Mouse (Mus musculus) CD4-positive naive resting alpha-beta T cell, adult 57 days (primary cell): Measurements from ENCODE around the gene Olfr1136. TPM values are rescaled to one million over a fixed set of nuclear protein-coding genes. Genes with fewer than 3 reads are reported as not detected.

Experiments
- total RNA-seq: library from RNA; stranded (reverse); gene quantifications from one replicate; pipeline ENCODE4 v1.2.4, GENCODE M21; 2023

Gene Olfr1136
- not detected for total RNA-seq

GRCm38 (mm10) chr2:87693847-87694246 lies at the start of gene Olfr1136:
Gene Olfr1136 (minus strand): TSS chr2:87693947.

GRCm38 (mm10) chr2:87743452-87743851 lies 49.7 kb upstream of the Olfr1136 start, which contains the start of gene Olfr1140:
Gene Olfr1140 (plus strand): TSS chr2:87743752.

GRCm38 (mm10) chr2:87739878-87740277 lies 46.1 kb upstream of the Olfr1136 start, which contains the start of gene Olfr1138:
Gene Olfr1138 (minus strand): TSS chr2:87739978.

GRCm38 (mm10) chr2:87713079-87713478 lies 19.3 kb upstream of the Olfr1136 start, which contains the start of gene Olfr1137:
Gene Olfr1137 (minus strand): TSS chr2:87713179.

GRCm38 (mm10) chr2:87673564-87673963 lies 20.2 kb downstream of the Olfr1136 start, which contains the start of gene Olfr1135:
Gene Olfr1135 (minus strand): TSS chr2:87673664.

GRCm38 (mm10) chr2:87658360-87658759 lies 35.4 kb downstream of the Olfr1136 start, which contains the start of gene Olfr1134:
Gene Olfr1134 (minus strand): TSS chr2:87658460.

GRCm38 (mm10) chr2:87647274-87647673 lies 46.5 kb downstream of the Olfr1136 start, which contains the start of gene Olfr1133:
Gene Olfr1133 (minus strand): TSS chr2:87647374.

Other genes starting within 250 kb of the Olfr1136 start
- gene Olfr1126, start 240.0 kb downstream of the Olfr1136 start, total RNA-seq, result not detected
- not detected for gene Pramel7, start 196.9 kb downstream of the Olfr1136 start, total RNA-seq
- not detected for gene Pramel6, start 187.4 kb downstream of the Olfr1136 start, total RNA-seq
- gene Olfr153, start 162.2 kb downstream of the Olfr1136 start, total RNA-seq, result not detected
- not detected for gene Olfr1128, start 148.4 kb downstream of the Olfr1136 start, total RNA-seq
- gene Olfr1129, start 120.0 kb downstream of the Olfr1136 start, total RNA-seq, result not detected
- not detected for gene Olfr1130, start 87.7 kb downstream of the Olfr1136 start, total RNA-seq
- gene Olfr1131, start 66.8 kb downstream of the Olfr1136 start, total RNA-seq, result not detected
- gene Olfr1132, start 56.4 kb downstream of the Olfr1136 start, total RNA-seq, result not detected
- not detected for gene Olfr1133, start 46.6 kb downstream of the Olfr1136 start, total RNA-seq
- gene Olfr1134, start 35.5 kb downstream of the Olfr1136 start, total RNA-seq, result not detected
- gene Olfr1135, start 20.3 kb downstream of the Olfr1136 start, total RNA-seq, result not detected
- gene Olfr1137, start 19.2 kb upstream of the Olfr1136 start, total RNA-seq, result not detected
- not detected for gene Olfr1138, start 46.0 kb upstream of the Olfr1136 start, total RNA-seq
- not detected for gene Olfr1140, start 49.8 kb upstream of the Olfr1136 start, total RNA-seq
- gene Olfr1141, start 60.0 kb upstream of the Olfr1136 start, total RNA-seq, result not detected
- not detected for gene Olfr152, start 85.5 kb upstream of the Olfr1136 start, total RNA-seq
- gene Olfr1143, start 106.6 kb upstream of the Olfr1136 start, total RNA-seq, result not detected
- gene Olfr1145, start 115.9 kb upstream of the Olfr1136 start, total RNA-seq, result not detected
- not detected for gene Olfr1148, start 136.6 kb upstream of the Olfr1136 start, total RNA-seq
- gene Olfr1150-ps1, start 150.0 kb upstream of the Olfr1136 start, total RNA-seq, result not detected
- gene Olfr1151, start 161.9 kb upstream of the Olfr1136 start, total RNA-seq, result not detected
- gene Olfr1152, start 172.5 kb upstream of the Olfr1136 start, total RNA-seq, result not detected
- gene Olfr1153, start 201.0 kb upstream of the Olfr1136 start, total RNA-seq, result not detected
- gene Olfr1154, start 211.2 kb upstream of the Olfr1136 start, total RNA-seq, result not detected